Mouse (Mus musculus): ENCODE results near the gene Pnpla3. TPM values are rescaled to one million over a fixed set of nuclear protein-coding genes. Genes with fewer than 3 reads are reported as not detected.

The Pnpla3 gene
- total RNA-seq (2014; rRNA removed) (1.2 and 2.6 TPM in 2 replicates), polyA plus RNA-seq (2012; rRNA removed) (4.7 and 10.6 TPM in 2 replicates)

DNA sequence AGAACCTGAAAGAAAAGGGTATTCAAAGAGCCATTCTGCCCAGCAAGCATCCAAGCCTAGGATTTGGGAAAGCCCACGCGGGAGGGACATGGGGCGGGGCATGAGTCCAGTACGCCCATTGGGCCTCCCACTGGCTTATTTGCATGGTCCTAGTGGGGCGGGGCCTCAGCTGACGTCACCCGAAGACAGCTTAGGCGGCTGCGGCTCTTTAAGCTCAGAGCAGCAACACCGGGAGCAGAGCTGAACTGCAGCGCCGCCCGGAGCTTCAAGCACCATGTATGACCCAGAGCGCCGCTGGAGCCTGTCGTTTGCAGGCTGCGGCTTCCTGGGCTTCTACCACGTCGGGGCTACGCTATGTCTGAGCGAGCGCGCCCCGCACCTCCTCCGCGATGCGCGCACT is at the start of gene Pnpla3:
Gene Pnpla3, plus strand, starts transcription at position 238 of the 400 bp plus-strand sequence.
- H3K9ac ChIP-seq (ENCODE audit: low read depth, low read length), result peak within 1 kb of the TSS; percentile 87
- H3K27ac ChIP-seq (replicated peaks; ENCODE audit: insufficient read depth, low read depth, low read length), result peak within 1 kb of the TSS; percentile 74
- no peaks in the 10 kb centered on the region for H3K79me2 ChIP-seq (ENCODE audit: control insufficient read depth, insufficient read depth, low read length)
- peak within 1 kb of the TSS; percentile 85 for H3K4me3 ChIP-seq (ENCODE audit: insufficient read depth, low read depth, low read length)
- DNase-seq (ENCODE audit: extremely low read depth, low read depth, low spot score), result peak; percentile 80
- H3K4me1 ChIP-seq (ENCODE audit: control insufficient read depth, insufficient read depth, low read length), result peaks cover 5% of the 10 kb centered on the region
- 0 out of 2 replicates have a peak, but pooled peaks cover 3% of the 10 kb centered on the region for H3K36me3 ChIP-seq (ENCODE audit: control insufficient read depth, insufficient read depth, low read length)
- WGBS, result under 1% methylated on average over 28 of the region's 28 CpGs
- no peaks in the 10 kb centered on the region for H3K27me3 ChIP-seq (ENCODE audit: control insufficient read depth, insufficient read depth, low read length)
- TF ChIP-seq CTCF (IDR thresholded peaks at IDR 0.05; ENCODE audit: low read depth, low read length) (peak; percentile 61), POLR2A (IDR thresholded peaks at IDR 0.05; ENCODE audit: extremely low read depth, insufficient read depth, low read length) (peak; percentile 78; the same call in 1 of the 2 replicates)

DNA sequence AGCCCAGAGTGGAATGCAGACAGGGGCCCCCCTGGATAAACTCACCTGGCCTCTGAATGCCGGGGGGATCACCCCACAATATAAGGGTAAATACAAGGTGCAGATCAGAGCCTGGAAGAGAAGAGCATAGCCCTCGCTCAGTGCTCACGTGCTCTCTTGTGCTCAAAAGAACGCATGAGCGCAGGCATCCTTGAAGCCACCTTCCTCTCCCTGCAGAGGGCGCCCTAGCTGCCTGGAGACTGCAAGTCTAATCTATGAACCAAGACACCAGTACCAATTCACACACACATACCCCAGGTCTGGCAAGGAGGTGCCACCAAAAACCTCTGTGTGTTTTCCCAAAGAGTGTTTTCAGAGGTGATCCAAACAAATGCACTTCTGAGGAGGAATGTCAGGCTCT is 47.0 kb upstream of the Pnpla3 start:
- Histone ChIP-seq H3K4me1 (ENCODE audit: control insufficient read depth, insufficient read depth, low read length) (peaks cover 4% of the 10 kb centered on the region), H3K27ac (replicated peaks; ENCODE audit: insufficient read depth, low read depth, low read length) (no peak overlapping the region), H3K27me3 (ENCODE audit: control insufficient read depth, insufficient read depth, low read length) (no peaks in the 10 kb centered on the region), H3K79me2 (ENCODE audit: control insufficient read depth, insufficient read depth, low read length) (no peaks in the 10 kb centered on the region), H3K36me3 (ENCODE audit: control insufficient read depth, insufficient read depth, low read length) (no peaks in the 10 kb centered on the region), H3K9ac (ENCODE audit: low read depth, low read length) (no peak overlapping the region), H3K4me3 (ENCODE audit: insufficient read depth, low read depth, low read length) (no peak overlapping the region)
- 38% methylated on average over 6 of the region's 6 CpGs for WGBS
- no peak for TF ChIP-seq POLR2A (IDR thresholded peaks at IDR 0.05; ENCODE audit: extremely low read depth, insufficient read depth, low read length)
- TF ChIP-seq CTCF (IDR thresholded peaks at IDR 0.05; ENCODE audit: low read depth, low read length), result peak; percentile 84
- DNase-seq (ENCODE audit: extremely low read depth, low read depth, low spot score), result peak; percentile 36

GRCm38 (mm10) chr15:84121036-84121435 is 46.6 kb upstream of the Pnpla3 start:
- Histone ChIP-seq H3K36me3 (ENCODE audit: control insufficient read depth, insufficient read depth, low read length) (no peaks in the 10 kb centered on the region), H3K9ac (ENCODE audit: low read depth, low read length) (no peak overlapping the region), H3K79me2 (ENCODE audit: control insufficient read depth, insufficient read depth, low read length) (no peaks in the 10 kb centered on the region), H3K27ac (replicated peaks; ENCODE audit: insufficient read depth, low read depth, low read length) (no peak overlapping the region), H3K4me1 (ENCODE audit: control insufficient read depth, insufficient read depth, low read length) (peaks cover 2% of the 10 kb centered on the region; the same call in 1 of the 2 replicates), H3K27me3 (ENCODE audit: control insufficient read depth, insufficient read depth, low read length) (no peaks in the 10 kb centered on the region), H3K4me3 (ENCODE audit: insufficient read depth, low read depth, low read length) (no peak overlapping the region)
- TF ChIP-seq CTCF (IDR thresholded peaks at IDR 0.05; ENCODE audit: low read depth, low read length), result no peak
- no peak for TF ChIP-seq POLR2A (IDR thresholded peaks at IDR 0.05; ENCODE audit: extremely low read depth, insufficient read depth, low read length)
- DNase-seq (ENCODE audit: extremely low read depth, low read depth, low spot score), result peak; percentile 35
- WGBS, result 38% methylated on average over 7 of the region's 7 CpGs

DNA sequence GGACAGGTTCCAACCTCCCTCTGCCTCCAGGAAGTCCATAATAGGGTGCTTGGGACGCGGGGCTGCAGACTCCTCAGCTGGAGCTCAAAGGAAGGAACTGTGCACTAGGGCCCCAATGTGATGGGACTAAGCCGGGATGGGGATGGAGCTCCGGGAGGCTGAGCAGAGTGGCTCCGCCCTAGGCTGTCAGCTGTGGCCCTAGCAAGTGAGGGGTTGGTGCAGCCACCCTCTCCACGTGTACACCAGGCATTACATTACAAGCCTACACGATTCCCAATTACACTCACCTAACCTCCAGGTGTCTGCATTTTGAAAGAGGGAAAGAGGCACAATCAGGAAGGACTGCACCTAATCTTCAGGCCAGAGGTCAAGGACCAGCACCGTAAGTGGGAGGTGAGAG is 44.6 kb upstream of the Pnpla3 start, which contains the start of gene Pnpla5:
Gene Pnpla5, minus strand, starts transcription at position 101 of the 400 bp plus-strand sequence.
- H3K36me3 ChIP-seq (ENCODE audit: control insufficient read depth, insufficient read depth, low read length), result no peaks in the 10 kb centered on the region
- no peak for DNase-seq (ENCODE audit: extremely low read depth, low read depth, low spot score)
- WGBS, result 71% methylated on average over 8 of the region's 8 CpGs
- no peak within 1 kb of the TSS for H3K27ac ChIP-seq (replicated peaks; ENCODE audit: insufficient read depth, low read depth, low read length)
- H3K4me1 ChIP-seq (ENCODE audit: control insufficient read depth, insufficient read depth, low read length), result peaks cover 2% of the 10 kb centered on the region; the same call in 1 of the 2 replicates
- H3K4me3 ChIP-seq (ENCODE audit: insufficient read depth, low read depth, low read length), result no peak within 1 kb of the TSS
- no peaks in the 10 kb centered on the region for H3K79me2 ChIP-seq (ENCODE audit: control insufficient read depth, insufficient read depth, low read length)
- TF ChIP-seq CTCF (IDR thresholded peaks at IDR 0.05; ENCODE audit: low read depth, low read length) (no peak), POLR2A (IDR thresholded peaks at IDR 0.05; ENCODE audit: extremely low read depth, insufficient read depth, low read length) (no peak)
- H3K9ac ChIP-seq (ENCODE audit: low read depth, low read length), result no peak within 1 kb of the TSS
- no peaks in the 10 kb centered on the region for H3K27me3 ChIP-seq (ENCODE audit: control insufficient read depth, insufficient read depth, low read length)

GRCm38 (mm10) chr15:84124086-84124485 is 43.6 kb upstream of the Pnpla3 start:
- TF ChIP-seq CTCF (IDR thresholded peaks at IDR 0.05; ENCODE audit: low read depth, low read length) (peak; percentile 61), POLR2A (IDR thresholded peaks at IDR 0.05; ENCODE audit: extremely low read depth, insufficient read depth, low read length) (no peak)
- no peak overlapping the region for H3K27ac ChIP-seq (replicated peaks; ENCODE audit: insufficient read depth, low read depth, low read length)
- WGBS, result 59% methylated on average over 7 of the region's 7 CpGs

DNA sequence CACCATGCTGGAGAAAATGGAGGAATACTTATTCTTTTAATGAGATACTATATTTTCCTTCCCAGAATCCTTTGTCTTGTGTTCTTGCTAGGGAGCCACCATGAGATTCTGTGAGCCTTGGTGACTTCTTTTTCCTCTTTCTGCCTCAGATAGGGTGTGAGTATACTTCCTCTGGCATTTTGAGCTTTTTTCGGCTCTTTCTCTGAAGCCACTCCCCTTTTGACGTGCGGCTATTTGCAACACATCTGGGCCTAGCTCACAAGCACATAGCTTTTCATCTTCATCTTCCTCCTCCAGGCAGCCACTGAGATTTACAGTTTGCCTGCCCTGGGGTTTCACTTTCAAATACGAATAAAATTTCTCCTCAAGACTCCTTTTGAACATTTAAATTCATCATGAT is 41.2 kb upstream of the Pnpla3 start:
- Histone ChIP-seq H3K9ac (ENCODE audit: low read depth, low read length) (no peak overlapping the region), H3K36me3 (ENCODE audit: control insufficient read depth, insufficient read depth, low read length) (no peaks in the 10 kb centered on the region), H3K79me2 (ENCODE audit: control insufficient read depth, insufficient read depth, low read length) (no peaks in the 10 kb centered on the region), H3K4me1 (ENCODE audit: control insufficient read depth, insufficient read depth, low read length) (peaks cover 4% of the 10 kb centered on the region; the same call in 1 of the 2 replicates), H3K27ac (replicated peaks; ENCODE audit: insufficient read depth, low read depth, low read length) (no peak overlapping the region), H3K4me3 (ENCODE audit: insufficient read depth, low read depth, low read length) (no peak overlapping the region), H3K27me3 (ENCODE audit: control insufficient read depth, insufficient read depth, low read length) (no peaks in the 10 kb centered on the region)
- no peak for DNase-seq (ENCODE audit: extremely low read depth, low read depth, low spot score)
- 77% methylated on average over 4 of the region's 4 CpGs for WGBS
- TF ChIP-seq POLR2A (IDR thresholded peaks at IDR 0.05; ENCODE audit: extremely low read depth, insufficient read depth, low read length) (no peak), CTCF (IDR thresholded peaks at IDR 0.05; ENCODE audit: low read depth, low read length) (no peak)

More at GRCm38 (mm10) chr15:84124086-84124485, 43.6 kb upstream of the Pnpla3 start:
- H3K36me3 ChIP-seq (ENCODE audit: control insufficient read depth, insufficient read depth, low read length), result no peaks in the 10 kb centered on the region
- peaks cover 2% of the 10 kb centered on the region; the same call in 1 of the 2 replicates for H3K4me1 ChIP-seq (ENCODE audit: control insufficient read depth, insufficient read depth, low read length)
- no peak overlapping the region for H3K9ac ChIP-seq (ENCODE audit: low read depth, low read length)
- no peaks in the 10 kb centered on the region for H3K79me2 ChIP-seq (ENCODE audit: control insufficient read depth, insufficient read depth, low read length)
- no peak for DNase-seq (ENCODE audit: extremely low read depth, low read depth, low spot score)
- no peaks in the 10 kb centered on the region for H3K27me3 ChIP-seq (ENCODE audit: control insufficient read depth, insufficient read depth, low read length)
- no peak overlapping the region for H3K4me3 ChIP-seq (ENCODE audit: insufficient read depth, low read depth, low read length)

Data from liver, adult 2 months (tissue).